Mouse (Mus musculus) A20 (cell line): Measurements from ENCODE around the gene R3hdml.
"Not testable (repeated sequence)": the region's sequence is repeated elsewhere in the genome, so short reads cannot be mapped to it uniquely, and the experiment has no call there.

Experiments
- DNase-seq: peaks from one replicate; pipeline ENCODE4 v3.0.0-alpha.2; 2011; ENCODE audit warnings: low read depth, low spot score

R3hdml gene

GRCm38 (mm10) chr2:163492018-163492417, at the start of gene R3hdml:
R3hdml (plus strand) TSS chr2:163492318.
- DNase-seq = no peak

DNA sequence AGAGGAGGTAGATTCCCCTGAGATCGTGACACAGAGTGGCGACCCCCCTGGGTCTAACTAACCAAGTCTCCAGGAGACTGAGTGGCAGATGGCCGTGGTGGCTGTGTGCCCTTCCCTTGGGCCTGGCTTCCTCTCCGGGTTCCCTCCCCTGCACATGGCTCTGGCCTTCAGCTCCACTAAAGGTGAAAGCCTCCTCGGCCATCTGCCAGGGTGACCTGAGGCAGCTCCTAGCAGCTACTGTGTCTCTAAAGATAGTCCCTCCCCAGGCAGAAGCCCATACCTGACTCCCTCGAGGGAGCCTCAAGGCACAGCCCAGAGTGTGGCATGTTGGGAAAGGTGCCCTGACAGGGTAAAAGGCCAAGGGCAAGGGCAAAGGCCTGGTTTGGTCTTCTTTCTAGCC, 48.6 kb upstream of the R3hdml start:
- no peak for DNase-seq

- DNase-seq = no peak
These were observed 48.1 kb upstream of the R3hdml start for GRCm38 (mm10) chr2:163444017-163444416.

- no peak for DNase-seq
These were observed 44.7 kb upstream of the R3hdml start for GRCm38 (mm10) chr2:163447375-163447774.

DNA sequence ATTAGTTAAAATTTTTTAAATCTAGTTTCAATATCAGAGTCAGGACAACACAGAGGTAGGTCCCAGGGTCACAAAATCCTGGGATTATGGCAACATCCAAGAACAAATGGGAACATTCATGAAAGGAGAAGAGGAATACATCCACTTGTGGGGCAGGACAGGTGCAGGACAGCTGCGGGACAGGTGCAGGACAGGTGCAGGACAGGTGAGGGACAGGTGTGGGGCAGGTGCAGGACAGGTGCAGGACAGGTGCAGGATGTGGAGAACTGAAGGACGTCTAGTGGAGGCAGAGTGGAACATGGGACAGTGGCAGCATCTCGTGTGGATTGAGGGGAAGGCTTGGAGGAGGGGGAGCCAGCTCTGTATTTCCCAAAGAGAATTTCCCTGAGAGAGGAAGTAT, 42.8 kb upstream of the R3hdml start:
- DNase-seq = no peak

DNA sequence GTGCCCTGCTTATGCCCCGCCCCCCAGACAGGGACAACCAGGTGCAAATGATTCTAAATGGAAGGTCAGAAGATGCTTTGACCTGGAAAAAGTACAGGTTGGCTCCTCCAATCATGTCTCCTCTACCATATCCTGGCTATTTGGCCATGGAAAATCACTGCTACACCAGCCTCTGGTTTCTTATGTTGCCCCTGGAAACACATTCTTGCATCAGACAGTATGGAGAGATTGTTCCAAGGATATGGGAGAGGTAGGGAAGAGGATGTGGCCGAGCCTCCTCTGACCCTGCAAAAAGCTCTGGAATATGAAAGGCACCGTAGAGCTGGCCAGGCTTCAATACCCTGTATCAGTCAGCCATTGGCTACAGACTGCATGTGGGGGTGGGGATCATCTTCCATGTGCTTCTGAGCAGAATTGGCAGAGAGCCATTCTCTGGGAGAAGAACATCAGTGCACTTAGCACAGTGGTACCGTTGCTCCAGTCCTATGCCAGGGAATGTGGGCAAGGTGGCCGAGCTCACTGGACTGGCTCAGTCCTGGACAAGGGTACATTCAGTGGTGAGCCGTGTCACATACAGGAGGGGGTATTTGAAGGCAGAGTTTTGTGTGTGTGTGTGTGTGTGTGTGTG, 41.3 kb upstream of the R3hdml start:
- no peak for DNase-seq

DNA sequence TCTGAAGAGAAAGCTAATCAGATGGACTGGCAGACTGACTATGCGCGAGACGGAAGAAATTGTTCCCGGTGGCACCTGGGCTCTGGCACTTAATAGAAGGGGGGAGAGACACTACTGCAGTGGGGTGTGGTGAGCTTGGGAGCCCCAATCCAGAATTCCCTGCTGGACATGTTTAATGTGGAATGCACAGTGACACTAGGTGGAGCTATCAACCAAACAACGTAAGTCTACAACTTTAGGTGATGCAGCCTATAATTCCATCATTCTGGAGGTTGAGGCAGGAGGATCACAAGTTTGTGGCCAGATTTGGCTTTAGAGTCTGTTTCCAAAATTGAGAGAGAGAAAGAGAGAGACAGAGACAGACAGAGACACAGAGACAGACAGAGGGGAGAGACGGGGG, 39.4 kb upstream of the R3hdml start:
- DNase-seq = no peak

- DNase-seq = no peak
These were observed 38.7 kb upstream of the R3hdml start for GRCm38 (mm10) chr2:163453378-163453777.

- no peak for DNase-seq
These were observed 33.4 kb upstream of the R3hdml start for GRCm38 (mm10) chr2:163458539-163459265.

GRCm38 (mm10) chr2:163459380-163459779, 32.7 kb upstream of the R3hdml start:
- DNase-seq = no peak

- DNase-seq = no peak
These were observed 31.5 kb upstream of the R3hdml start for GRCm38 (mm10) chr2:163460622-163461021.

- not testable (repeated sequence) for DNase-seq
These were observed 30.8 kb upstream of the R3hdml start for GRCm38 (mm10) chr2:163461307-163461706.

- DNase-seq = no peak
These were observed 29.7 kb upstream of the R3hdml start for GRCm38 (mm10) chr2:163462386-163462785.

GRCm38 (mm10) chr2:163462801-163463200, 29.3 kb upstream of the R3hdml start:
- DNase-seq = no peak

DNA sequence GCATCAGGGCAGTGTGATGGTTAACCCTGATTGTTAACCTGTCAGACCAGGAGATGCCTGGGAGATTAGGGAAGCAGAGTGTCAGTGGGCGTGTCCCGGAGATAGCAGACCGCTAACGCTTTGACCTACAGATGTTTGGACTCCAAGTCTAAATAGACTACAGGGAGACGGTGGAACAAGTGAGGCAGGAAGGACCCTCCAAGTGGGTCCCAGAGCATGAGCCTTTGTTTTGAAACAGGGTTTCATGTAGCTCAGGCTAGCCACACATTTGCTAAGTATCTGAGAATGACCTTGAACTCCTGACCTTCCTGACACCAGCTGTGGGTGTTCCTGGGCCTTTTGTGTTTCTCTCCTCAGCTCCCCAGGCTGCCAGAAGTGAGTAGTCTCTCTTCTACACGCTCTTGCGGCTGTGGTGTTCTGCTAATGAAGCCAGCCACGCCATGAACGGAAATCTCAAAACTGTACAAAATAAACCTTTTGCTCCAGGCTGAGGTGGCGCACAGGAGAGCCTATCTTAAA, 28.8 kb upstream of the R3hdml start:
- DNase-seq = no peak

DNA sequence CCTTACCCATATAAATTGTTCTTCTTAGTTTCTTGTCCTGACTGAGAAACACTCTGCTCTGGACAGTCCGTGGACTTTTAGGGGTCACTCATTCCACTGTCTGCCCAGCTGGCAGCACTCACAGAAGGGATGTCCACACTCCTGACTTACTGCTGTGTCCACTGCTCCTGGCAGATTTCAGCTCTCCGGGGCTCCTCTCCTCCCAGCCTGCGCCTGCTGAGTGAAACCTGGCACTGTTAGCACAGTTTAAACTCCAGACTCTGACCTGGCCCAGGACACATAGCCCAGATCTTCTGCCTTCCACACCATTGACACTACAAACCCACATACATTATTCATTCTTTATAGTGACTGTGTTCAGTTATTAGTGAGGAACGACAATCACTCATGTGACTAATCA, 28.1 kb upstream of the R3hdml start:
- no peak for DNase-seq

- no peak for DNase-seq
These were observed 27.6 kb upstream of the R3hdml start for GRCm38 (mm10) chr2:163464562-163464961.

- DNase-seq = no peak
These were observed 25.3 kb upstream of the R3hdml start for GRCm38 (mm10) chr2:163466771-163467170.

DNA sequence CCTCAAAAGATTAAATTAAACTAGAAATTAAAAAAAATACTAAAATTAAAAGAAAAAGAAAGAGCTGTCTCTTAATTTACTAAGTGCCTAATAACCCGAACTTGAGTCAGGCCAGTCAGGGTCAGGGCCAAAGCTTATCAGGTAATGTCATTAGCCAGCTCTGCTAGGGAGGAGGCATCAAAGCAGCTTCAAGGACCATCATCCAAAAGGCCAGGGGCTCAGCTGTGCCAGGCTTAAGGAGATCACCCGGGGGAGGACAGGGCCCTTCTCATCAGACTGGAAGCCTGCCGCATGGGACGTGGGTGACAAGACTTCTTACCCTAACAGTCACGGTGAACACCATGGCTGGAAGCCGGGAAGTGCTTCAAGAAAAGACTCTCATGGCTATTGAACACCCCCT, 24.5 kb upstream of the R3hdml start:
- no peak for DNase-seq

DNA sequence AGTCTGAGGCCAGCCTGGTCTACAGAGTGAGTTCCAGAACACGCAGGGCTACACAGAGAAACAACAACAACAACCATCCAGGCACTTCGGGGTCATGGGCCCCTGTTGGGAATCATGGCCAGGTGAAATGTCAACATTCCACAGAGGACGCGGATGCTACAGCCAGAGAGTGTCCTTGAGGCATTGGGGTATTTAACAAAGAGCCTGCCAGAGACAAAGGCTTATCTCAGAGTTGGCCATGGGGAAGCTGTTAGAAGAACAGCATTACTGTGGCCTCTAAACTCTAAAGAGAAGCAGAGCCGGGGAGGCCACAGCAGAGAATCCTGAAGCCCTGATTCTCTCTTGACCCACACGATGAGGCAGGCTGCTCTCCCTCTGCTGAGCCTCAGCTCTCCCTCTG, 23.3 kb upstream of the R3hdml start:
- DNase-seq = no peak

DNA sequence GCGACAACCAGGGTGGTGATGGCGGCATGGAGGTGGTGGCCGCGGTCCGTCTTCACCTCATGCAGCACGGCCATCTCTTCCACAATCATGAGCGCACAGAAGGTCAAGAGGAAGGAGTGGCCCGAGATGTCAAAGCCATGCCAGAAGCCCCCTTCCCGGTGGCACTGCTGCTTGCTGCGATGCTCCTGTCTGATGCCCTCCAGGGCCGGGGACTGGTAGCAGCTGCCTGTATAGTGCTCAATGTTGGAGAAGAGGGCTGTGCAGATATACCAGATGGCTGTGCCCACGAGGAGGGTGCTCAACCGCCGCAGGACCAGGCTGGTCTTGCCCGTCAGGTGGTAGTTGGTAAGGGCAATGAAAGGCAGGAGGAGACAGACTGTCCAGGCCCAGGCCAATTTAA, 22.4 kb upstream of the R3hdml start:
- DNase-seq = no peak

GRCm38 (mm10) chr2:163471136-163471535, 21.0 kb upstream of the R3hdml start:
- DNase-seq = no peak
